Mouse (Mus musculus): Measurements from ENCODE around the gene Eif4a1.

Gene Eif4a1

DNA sequence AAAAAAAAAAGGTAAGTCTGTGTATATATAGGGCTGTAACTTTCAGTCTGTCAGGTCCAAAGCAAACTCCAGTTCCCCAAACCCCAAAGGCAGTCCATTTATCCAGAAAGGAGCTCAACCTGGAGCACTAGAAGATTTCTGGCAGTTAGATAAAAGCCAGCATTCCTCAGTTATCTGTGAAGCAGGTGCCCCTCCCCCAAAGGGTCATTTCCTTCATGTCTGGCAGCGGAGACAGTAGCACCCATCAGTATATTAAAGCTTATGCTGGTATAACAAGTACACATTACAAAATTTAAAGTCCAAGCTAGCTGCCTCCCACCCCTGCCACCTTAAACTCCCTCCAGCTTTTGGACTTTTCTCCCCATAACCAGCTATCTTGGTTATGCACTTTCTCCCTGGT lies 27.4 kb upstream of the Eif4a1 start:
- DNase-seq (ENCODE audit: low spot score in 2 of 2) = no peak

DNA sequence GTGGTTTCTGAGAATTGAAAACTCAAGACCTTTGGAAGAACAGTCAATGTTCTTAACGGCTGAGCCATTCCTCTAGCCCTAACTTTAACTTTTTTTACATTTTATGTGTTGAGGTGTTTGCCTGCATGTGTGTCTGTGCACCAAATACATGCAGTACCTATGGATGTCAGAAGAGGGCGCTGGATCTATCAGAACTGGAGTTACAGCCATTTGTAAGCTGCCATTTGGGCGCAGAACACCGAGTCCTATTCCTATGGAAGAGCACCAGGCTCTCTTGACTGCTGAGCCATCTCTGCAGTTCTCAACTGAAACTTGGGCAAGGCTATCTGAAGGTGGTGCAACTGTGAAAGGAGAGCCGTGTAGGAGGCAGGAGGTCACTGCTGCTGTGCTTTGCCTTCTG lies 26.4 kb upstream of the Eif4a1 start:
- DNase-seq (ENCODE audit: low spot score in 2 of 2) = no peak

DNA sequence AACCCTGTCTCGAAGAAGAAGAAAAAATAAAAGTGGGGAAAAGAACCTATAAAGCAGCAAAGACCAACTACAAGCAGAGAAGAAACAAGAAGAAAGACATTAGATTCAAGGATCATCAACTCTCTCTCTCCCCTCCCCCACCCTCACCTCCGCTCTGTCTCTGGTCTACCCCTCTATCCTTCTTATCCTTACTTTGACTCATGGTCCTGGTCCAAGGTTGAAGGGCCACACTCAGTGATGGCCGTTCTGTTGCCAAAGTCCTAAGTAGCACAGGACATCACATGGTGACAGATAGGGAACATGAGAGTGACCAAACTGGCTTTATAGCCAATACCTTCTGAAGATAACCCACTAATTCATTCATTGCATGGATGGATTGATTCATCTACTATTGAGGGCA lies 25.2 kb upstream of the Eif4a1 start:
- DNase-seq (ENCODE audit: low spot score in 2 of 2) = no peak

DNA sequence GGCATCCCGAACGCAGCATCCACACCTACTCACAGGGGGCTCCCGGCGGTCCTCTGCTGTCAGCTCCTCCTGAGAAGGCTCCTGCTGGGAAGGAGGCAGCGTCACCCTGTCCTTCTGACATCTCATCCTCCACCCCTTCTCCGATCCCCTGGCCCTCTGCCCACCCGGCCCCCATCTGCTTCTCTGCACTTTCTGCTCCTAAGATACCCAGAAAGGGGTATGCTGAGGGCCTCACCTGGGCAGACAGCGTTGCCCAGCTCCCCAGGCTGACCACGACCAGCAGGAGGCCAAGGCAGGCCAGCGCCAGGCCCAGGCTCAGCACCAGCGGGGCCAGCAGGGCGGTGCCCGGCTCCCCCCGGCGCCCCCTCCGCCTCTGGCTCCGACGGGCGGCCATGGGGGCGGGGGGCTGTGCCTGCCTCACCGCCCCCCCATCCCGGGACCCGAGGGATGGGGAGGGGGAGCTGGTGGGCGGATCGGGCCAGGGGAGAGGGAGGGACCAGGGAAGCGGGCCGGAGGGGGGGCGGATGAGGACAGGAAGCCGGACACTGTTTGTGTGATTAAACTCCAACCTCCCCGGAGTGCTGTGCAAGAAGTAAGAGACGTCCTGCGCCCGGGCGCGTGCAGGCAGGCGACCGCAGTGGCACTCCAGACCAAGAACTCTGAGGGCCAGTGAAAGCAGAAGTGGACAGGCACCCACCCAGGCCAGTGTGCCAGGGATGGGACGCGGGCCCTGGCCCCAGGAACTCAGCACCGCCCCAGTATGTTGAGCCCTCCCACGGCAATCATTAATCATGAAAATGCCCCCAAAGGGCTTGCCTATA lies 23.3 kb upstream of the Eif4a1 start, which contains the start of the genes Tnfsf12 and Tnfsfm13:
Tnfsf12 (minus strand) TSS at position 489 of the 821 bp plus-strand sequence.
Tnfsfm13 (minus strand) TSS at position 738 of the 821 bp plus-strand sequence.
- DNase-seq (ENCODE audit: low spot score in 2 of 2) = peak in 1 of 2 experiments; percentile 53

DNA sequence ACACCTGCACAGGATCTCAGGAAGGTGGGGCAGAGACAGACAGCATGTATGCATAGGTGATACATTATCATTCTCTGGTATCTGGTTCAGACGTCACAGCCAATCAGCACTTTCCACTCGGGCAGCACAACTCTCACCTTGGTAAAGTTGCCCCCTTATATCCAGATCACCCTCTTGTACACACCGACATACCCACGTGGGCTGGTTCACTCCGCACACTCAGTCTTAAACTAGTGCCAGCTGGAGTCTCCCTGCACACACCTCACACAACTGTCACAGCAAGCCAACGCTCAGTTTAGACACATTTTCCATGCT lies 22.8 kb upstream of the Eif4a1 start:
- DNase-seq (ENCODE audit: low spot score in 2 of 2) = no peak

DNA sequence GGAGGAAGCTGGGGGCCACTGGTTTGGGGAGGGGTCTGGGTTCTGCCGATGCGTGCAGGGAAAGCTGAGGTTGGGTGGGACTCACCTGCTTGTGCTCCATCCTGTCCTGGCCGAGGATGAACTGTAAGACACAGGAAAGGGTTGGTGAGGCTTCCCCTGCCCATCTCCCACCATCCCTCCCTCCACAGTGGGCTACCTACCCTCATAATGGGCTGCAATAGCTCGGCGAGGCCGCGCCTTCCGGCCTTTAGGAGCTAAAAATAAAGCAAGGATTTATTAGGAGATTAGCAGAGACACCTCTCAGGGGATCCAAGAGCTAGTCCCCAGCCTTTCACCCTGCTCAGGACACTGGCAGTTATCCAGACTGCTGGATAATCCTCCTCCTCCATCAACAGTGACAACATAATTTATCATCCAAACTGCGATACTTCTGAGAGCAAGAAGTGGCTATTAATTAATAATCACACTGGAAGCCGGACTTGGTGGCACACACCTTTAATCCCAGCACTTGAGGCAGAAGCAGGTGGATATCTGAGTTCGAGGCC lies 21.3 kb upstream of the Eif4a1 start:
- no peak for DNase-seq (ENCODE audit: low spot score in 2 of 2)

DNA sequence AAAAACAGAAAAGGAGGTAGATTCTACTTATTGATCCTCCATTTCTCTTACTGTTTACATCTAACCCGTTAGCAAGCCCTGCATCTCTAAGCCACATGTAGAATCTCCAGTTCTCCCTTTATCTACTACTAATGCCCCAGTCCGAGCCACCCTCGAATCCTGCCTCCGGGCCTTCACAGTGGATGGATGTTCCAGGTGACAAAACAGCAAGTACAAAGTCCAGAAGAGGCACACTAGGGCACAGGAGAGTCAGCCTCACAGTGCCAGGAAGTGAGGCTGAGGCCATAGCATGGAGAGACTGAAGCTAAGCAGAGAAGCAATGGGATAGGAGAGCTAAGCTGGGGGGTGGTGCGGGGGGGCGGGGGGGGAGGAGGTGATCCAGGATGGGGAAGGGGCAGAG lies 20.6 kb upstream of the Eif4a1 start:
- no peak for DNase-seq (ENCODE audit: low spot score in 2 of 2)

DNA sequence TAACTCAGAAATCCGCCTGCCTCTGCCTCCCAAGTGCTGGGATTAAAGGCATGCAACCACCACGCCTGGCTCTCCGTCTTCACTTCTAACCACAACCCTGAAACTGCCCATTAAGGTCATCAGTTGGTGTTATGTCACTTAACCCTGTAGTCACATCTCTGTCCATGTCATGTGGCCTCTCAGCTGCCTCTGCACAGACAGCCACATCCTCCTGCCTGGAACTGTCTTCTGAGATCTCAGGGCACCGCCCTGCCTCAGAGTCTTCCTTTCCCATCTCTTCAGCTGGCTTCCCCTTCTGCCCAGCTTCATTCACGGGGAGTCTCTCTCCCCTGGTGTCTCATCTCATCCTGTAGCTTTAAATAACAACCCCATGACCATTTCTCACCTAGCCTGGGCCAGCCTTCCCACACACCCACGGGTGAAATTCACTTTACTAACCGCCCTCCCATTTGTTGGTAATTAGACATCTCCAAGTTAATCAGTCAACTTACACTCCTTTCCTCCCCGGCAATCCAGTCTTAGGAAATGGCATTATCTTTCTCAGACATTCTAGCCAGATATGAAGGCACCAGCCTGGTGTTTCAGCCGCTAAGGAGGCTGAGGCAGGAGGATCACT lies 20.1 kb upstream of the Eif4a1 start:
- DNase-seq (ENCODE audit: low spot score in 2 of 2) = no peak

DNA sequence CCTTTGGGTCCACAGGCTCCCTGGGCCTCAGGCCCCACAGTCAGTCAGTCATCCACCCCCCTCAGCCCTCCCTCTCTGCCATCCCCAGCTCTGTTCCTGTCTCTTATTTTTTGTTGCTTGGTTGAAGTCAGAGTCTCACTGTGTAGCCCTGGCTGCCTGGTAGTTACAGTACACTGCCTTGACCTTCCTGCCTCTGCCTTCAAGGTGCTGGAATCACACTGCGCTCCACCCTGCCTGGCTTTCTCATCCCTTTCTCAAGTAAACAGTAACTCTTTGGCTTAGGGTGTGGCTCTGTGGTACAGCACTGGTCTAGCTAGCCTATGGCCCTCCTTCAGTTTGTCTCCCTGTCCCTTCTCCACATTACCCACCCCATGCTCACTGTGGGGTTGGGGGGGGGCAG lies 17.7 kb upstream of the Eif4a1 start:
- DNase-seq (ENCODE audit: low spot score in 2 of 2) = no peak

DNA sequence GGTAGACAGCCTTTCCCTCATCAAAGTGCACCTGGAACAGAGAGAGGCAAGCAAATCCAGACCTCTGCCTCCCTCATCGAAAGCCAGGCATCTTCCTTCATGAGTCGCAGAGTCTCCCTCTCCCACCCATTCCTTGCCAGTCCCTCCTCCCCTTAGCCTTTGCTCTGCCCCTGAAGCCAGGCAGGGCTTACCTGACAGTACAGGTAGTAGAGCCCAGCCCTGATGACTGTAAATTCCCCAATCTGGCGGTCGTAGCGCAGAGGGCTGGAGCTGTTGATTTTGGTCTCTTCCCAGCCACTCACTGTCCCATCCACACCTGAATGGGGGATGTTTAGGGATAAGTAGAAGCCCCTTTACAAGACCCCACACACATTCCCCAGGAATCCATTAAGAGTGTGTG lies 14.8 kb upstream of the Eif4a1 start:
- no peak for DNase-seq (ENCODE audit: low spot score in 2 of 2)

DNA sequence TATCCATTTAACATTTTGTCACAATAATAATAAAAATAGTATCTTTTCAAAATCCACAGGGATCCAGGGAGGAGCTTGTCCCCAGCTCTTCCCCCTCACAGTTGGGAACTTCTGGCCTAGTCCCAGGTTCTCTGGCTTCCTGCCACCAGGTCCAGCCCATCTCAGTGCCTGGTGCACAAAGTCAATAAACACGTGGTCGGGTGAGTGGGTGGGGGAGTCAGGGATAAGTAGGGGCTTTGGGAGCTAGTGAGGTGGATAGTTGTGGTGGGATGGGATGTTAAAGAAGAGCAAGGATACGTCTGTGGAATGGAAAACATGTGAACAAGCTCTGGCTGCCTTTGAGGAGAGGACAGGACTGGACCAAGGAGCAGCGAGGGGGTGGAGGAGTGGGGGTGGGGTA lies 14.2 kb upstream of the Eif4a1 start:
- no peak for DNase-seq (ENCODE audit: low spot score in 2 of 2)

DNA sequence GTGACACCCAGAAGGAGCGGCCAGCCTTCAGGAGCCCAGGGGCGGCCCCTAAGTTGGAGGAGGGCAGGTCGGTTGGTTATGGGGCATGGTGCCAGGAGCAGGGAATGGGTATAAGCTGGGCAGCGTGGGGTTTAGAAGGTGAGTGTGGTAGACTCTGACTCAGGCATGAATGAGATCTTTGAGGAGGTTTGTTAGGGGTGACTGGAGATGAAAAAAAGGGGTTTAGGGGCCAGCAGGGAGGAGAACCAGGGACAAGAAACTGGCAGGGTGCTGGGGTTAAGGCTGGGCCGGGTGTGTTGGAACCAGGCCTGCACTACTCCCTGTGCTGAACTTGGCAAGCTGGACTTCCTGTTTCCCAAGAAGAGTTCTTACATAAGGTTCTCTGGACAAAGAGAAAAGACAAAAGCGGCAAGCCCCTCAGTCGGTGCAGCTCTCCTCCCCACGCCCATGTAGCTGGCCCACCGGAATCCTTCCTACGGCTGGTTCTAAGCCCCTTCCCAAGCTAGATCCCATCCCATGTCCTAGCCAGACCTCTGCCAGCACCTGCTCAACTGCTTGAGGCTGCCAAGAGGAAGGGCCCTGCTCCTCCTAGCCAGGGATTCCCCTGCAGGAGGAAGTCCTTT lies 13.4 kb upstream of the Eif4a1 start, which contains the start of gene Tnfsf13:
Tnfsf13 (minus strand) TSS at position 259 of the 623 bp plus-strand sequence.
- peak in 1 of 2 experiments; percentile 45 for DNase-seq (ENCODE audit: low spot score in 2 of 2)

DNA sequence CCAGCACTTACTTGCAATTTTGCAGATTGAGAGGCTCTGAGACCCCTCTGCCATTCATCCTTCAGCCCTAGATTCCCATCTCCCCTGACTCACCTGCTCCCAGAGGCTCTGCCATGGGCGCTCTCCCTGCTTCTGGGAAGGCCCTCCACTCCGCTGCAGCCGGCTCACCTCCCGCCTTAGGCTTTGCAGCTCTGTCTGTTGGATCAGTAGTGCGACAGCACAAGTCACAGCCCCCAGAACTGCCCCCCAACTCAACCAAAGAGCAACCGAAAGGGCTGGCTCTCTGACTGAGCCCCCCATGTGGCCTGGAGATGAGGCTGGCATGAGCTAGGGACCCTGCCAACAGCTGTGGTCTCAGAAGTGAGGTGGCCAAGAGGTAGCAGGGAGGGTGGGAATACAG lies 12.7 kb upstream of the Eif4a1 start:
- no peak for DNase-seq (ENCODE audit: low spot score in 2 of 2)

DNA sequence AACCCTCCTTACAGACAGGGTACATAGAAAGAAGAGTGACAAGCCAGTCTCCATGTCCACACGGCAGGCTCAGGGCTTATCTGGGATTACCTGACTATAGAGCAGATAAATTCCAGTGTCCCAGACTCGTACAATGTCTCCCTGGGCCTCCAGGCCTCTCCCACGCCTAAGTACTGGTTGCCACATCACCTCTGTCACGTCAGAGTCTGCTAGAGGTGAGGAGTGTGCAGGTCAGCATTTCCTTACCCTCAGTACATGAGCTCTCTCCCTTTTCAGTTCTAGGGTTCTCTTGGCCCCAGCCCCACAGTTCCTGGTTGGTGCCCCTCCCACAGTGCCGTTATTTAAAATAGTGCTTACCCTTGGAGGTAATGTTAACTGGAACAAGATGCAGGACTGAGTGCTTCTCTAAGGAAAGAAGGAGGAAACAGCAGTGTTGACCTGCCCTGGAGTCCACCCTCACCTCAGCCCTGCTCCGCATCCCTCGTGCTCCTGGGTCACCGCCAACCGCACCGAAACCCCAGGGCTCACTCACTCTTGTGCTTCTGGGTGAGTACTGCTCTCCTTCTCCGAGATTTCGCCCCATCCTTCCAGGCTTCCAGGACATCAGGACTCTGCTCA lies 12.0 kb upstream of the Eif4a1 start:
- no peak for DNase-seq (ENCODE audit: low spot score in 2 of 2)

DNA sequence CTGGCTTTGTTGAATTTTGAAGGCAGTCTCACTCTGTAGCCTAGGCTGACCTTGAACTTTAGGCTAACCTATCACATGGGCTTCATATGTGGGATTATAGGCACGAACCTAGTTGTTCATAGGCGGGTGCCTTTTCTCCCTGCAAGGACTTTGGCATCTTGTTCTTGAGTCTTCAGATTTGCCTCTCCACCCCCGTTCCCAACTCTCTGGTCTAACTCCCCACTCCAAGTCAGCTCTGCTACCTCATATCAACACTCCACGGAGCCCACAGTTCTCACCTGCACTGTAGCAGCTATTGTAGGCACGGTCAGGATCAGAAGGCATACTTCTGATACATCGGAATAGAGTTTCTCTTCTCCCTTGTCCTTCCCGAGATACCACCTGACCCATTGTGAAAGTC lies 11.4 kb upstream of the Eif4a1 start:
- DNase-seq (ENCODE audit: low spot score in 2 of 2) = no peak

DNA sequence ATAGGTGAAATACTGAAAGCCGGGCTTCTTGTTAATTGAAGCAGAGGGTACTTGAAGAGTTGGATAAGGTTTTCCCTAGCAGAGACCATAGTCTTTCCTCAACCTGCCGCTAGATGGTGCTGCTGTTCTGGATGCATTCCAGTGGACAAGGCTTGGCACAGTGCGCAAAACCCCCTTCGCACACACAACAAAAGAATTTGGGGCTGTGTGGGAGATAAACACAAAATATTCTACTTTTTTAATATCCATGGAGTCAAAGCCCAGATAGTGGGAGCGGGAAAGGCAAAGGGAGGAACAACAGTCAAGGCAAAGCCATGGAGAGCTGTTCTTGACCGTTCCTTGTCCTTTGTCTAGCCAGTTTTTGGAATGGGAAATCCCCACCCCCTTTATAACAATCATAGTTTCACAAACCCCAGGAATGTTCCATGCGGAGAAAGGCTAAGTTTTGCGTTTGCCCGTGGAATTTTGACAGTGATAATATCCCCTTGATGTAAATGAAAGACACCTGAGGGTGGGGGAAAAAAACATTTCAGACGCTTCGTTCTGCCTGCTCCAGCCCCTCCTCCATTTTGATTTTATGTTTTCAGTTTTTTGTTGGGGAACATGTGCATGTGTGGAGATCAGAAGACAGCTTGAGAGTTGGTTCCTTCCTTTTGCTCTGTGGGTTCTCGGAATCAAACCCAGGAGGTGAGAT lies 10.8 kb upstream of the Eif4a1 start:
- peak; percentile 86 to 93 for DNase-seq (ENCODE audit: low spot score in 2 of 2)

DNA sequence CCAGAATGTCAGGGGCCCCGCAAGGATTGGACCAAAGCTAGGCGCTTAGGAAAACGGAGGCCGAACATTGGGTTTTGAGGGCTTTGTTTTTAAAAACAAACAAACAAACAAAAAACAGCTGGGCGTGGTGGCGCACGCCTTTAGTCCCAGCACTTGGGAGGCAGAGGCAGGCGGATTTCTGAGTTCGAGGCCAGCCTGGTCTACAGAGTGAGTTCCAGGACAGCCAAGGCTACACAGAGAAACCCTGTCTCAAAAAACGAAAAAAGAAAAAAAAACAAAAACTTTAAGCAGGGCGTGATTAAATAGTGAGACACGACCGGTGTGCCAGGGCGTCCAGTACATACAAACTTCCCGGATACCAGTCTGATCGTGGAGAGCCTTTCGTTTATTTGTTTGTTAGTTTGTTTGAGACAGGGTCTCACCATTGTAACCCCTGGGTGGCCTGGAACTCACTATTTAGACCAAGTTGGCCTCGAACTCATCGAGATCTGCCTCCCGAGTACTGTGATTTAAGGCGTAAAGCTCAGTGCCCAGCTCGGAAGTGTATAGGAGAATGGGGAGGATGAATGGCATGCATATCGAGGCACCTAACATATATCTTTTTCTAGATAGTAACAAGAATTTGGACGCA lies 10.1 kb upstream of the Eif4a1 start:
- peak in 1 of 2 experiments; percentile 30 for DNase-seq (ENCODE audit: low spot score in 2 of 2)

DNA sequence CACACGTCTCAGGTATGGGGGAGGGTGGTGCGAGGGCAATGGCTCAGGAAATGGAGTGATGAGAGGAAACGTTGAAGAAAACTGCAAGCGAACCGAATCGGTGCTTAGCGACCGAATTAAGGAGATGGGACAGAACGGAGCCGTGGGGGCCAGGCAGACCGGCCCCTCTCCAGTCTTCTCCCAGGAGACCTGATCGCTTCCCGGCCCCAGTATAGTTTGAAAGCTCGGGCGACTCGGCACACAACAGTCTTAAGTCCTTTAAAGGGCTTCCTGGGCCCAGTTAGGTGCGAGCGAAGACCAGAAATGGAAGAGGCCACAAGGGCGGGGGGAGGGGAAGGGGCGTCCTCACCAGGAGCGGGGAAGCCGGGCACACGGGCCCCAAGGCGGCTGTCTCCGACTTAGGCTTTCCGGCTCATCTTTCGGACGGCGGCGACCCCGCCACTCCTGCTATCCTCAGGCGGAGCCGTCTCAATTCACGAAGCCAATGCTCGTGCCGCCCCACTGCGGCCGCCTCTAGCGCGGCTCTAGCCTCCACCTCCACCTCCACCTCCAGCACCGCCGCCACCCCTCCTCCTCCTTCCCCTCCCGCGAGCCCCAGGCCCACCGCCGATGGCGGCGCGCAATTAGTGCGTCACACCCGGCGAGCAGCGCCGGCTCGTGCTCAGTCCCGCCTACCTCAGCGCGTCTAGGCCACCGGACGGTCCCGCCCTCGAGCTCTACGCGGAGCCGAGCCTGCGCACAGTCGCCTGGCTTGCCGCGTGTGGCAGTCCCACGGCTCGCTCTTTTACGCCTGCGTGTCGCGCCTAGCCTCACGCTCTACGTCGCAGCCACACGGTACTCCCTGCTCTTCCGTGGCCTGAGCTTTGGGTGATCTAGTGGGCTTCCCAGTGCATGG lies 9.3 kb upstream of the Eif4a1 start, which contains the start of gene Senp3:
Senp3 (minus strand) TSS at position 771 of the 895 bp plus-strand sequence.
- DNase-seq (ENCODE audit: low spot score in 2 of 2) = peak; percentile 90 to 96

DNA sequence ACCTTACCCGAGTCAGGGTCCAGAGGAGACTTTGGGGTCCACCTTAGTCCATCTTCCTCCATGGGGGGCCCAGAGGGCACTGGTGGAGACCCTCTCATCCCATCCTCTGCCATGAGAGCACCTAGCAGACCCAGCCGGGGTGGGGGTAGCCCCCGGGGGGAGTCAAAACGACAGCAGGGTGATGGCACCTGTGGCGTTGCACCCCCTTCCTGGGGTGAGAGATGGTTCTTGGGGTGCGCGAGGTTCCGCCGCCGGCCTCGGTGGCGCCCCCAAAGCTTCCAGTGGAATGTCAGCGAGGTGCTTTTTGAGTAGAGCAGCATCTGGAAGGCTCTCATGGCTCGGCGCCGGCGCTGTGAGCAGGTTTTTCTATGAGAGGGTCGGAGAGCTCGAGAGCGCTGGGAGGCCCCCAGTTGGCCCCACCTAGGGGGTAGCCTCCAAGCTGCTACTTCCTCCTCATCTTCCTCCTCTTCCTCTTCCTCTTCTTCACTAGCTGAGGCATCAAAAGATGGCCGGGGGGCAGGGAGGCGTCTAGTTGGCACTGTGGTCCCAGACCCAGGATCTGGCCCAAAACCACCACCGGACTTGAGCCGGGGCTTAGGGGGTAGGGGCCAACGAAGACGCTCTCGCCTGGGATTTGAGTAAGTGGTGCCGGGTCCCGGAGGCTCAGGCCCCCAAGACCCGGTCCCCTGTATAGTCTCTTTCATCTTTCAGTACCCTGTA lies 8.1 kb upstream of the Eif4a1 start:
- no peak for DNase-seq (ENCODE audit: low spot score in 2 of 2)

All from spleen, postnatal 10 days (tissue).